Comparison of ENCODE assay signal across 8 mouse cellular contexts in the genomic region with DNA sequence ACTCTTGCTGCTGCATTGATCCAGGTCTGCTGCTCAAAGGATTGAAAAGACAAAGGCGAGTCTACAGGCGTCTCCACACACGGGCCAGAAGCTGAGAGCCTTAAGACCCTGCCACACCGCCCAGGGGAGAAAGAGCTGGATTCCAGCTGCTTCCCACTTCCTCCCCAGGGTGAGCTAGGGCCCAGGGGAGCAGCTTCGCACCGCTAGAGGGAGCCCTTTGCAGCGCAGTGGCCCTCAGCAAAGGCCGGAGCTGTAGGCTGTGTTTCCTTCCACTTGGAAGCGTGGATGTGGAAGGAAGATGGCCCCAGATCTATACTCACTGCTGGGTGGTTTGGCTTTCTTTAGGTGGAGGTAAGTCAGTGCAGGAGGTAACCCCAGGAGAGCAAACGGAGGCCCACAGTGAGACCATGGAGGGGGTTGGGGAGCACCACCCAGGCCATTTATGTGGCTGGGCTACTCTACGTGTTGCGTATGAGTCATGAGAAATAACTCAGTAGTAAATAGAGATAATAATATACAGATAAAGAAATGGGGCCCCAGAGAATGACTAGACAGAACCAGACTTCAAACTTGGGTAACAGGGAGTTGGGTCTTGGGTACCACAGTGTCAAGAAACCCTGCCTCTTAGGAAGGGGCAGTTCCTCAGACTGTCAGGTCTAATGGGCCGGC. TPM values are rescaled to one million over a fixed set of nuclear protein-coding genes. Genes with fewer than 3 reads are reported as not detected.
A peak's percentile ranks its signal among the peaks of the same experiment; 100 is the strongest.
DNase-seq lines count a peak whose midpoint lies in the region; ATAC-seq and TF ChIP-seq lines count a peak whose summit lies in the region.

No protein-coding gene starts in this region.

- intact Hi-C loops in heart, postnatal 25 days (cut with DNase I): loop anchor here (1.0 to 2.0 kb wide), 3 partner anchors 40 to 108 kb away; partner anchors contain the start of genes Socs3 and Tha1

- 0 out of 4 replicates have a peak, but pooled peaks of 1 of the 2 experiments have one; percentile 16 for TF ChIP-seq EP300 in MEL (IDR thresholded peaks at IDR 0.05; ENCODE audit: low read depth in 1 of 2, low read length in 2 of 2)

- H3K36me3 ChIP-seq in MEL (ENCODE audit: control insufficient read depth in 1 of 2, insufficient read depth in 2 of 2, low read length in 2 of 2): peaks cover 0 to 6% of the 10 kb centered on the region in 2 experiments; a peak in 2 of 4 replicates
- no peaks in the 10 kb centered on the region for H3K36me3 ChIP-seq in forebrain, embryonic 14.5 days (ENCODE audit: control insufficient read depth, insufficient read depth, low read length)

- H3K4me1 ChIP-seq in MEL (ENCODE audit: control insufficient read depth in 1 of 2, insufficient read depth in 2 of 2, low read length in 2 of 2): peaks cover 0 to 5% of the 10 kb centered on the region in 2 experiments; a peak in 1 of 4 replicates
- H3K4me1 ChIP-seq in forebrain, embryonic 14.5 days (ENCODE audit: control insufficient read depth, insufficient read depth, low read length): no peaks in the 10 kb centered on the region
- no peaks in the 10 kb centered on the region for H3K4me1 ChIP-seq in lung, adult 2 months (ENCODE audit: control insufficient read depth, insufficient read depth, low read length)

- peak overlapping the region; percentile 52 for H3K9ac ChIP-seq in MEL (ENCODE audit: control insufficient read depth, low read depth, low read length, poor library complexity, severe bottlenecking)
- no peak overlapping the region for H3K9ac ChIP-seq in forebrain, embryonic 14.5 days (ENCODE audit: low read length)

- peaks cover 0 to 2% of the 10 kb centered on the region in 2 experiments; a peak in 3 of 4 replicates for H3K27me3 ChIP-seq in MEL (ENCODE audit: control insufficient read depth in 1 of 2, insufficient read depth in 2 of 2, low read length in 2 of 2)
- no peaks in the 10 kb centered on the region for H3K27me3 ChIP-seq in forebrain, embryonic 14.5 days (replicated peaks; ENCODE audit: control insufficient read depth, insufficient read depth, low read length)

- H3K4me3 ChIP-seq in MEL (ENCODE audit: control insufficient read depth in 1 of 2, insufficient read depth in 1 of 2, low read depth in 2 of 2, low read length in 2 of 2): peak overlapping the region in 1 of 2 experiments; percentile 32; a peak in 2 of 4 replicates
- H3K4me3 ChIP-seq in forebrain, embryonic 14.5 days (ENCODE audit: low read depth, low read length): no peak overlapping the region
- no peak overlapping the region for H3K4me3 ChIP-seq in lung, adult 2 months (replicated peaks; ENCODE audit: extremely low read depth, low read depth, low read length)

- no peaks in the 10 kb centered on the region for H3K9me3 ChIP-seq in MEL (replicated peaks; ENCODE audit: insufficient read depth, low read length)
- no peaks in the 10 kb centered on the region for H3K9me3 ChIP-seq in forebrain, embryonic 14.5 days (replicated peaks; ENCODE audit: control insufficient read depth, low read length)

- no peak for TF ChIP-seq POLR2A in MEL (IDR thresholded peaks at IDR 0.05; ENCODE audit: control insufficient read depth in 1 of 2, insufficient read depth in 1 of 2, low read depth in 1 of 2, low read length in 2 of 2, poor library complexity in 1 of 2)
- TF ChIP-seq POLR2A in lung, adult 2 months (IDR thresholded peaks at IDR 0.05; ENCODE audit: borderline replicate concordance, extremely low read depth, low read depth, low read length): no peak

- H3K79me2 ChIP-seq in MEL (ENCODE audit: control insufficient read depth, insufficient read depth, low read length, poor library complexity): no peaks in the 10 kb centered on the region

- H3K27ac ChIP-seq in MEL (ENCODE audit: control insufficient read depth, low read depth, low read length): peak overlapping the region; percentile 32
- no peak overlapping the region for H3K27ac ChIP-seq in forebrain, embryonic 14.5 days (ENCODE audit: low read depth, low read length)

- ATAC-seq in forebrain, embryonic 14.5 days: peak; percentile 62

- WGBS in forebrain, embryonic 14.5 days: 28% methylated on average over 13 of the region's 13 CpGs
- 25% methylated on average over 13 of the region's 13 CpGs for WGBS in lung, adult 2 months

- peak; percentile 89 for DNase-seq in MEL (ENCODE audit: low read depth, low spot score)
- peak; percentile 52 for DNase-seq in c-Kit-positive CD71-positive TER-119-negative erythroid progenitor cells, embryonic 14.5 days (ENCODE audit: low read depth)
- DNase-seq in forebrain, embryonic 14.5 days (ENCODE audit: low spot score): peak; percentile 72
- peak; percentile 62 for DNase-seq in heart, postnatal 25 days (ENCODE audit: low spot score)
- DNase-seq in layer of hippocampus, adult 18-20 months (ENCODE audit: low spot score in 2 of 2): peak; percentile 58 to 82
- peak; percentile 88 for DNase-seq in lung, adult 2 months
- DNase-seq in retina, embryonic 14.5 days (ENCODE audit: low spot score): peak; percentile 88
- peak; percentile 84 for DNase-seq in thymus, postnatal 25 days

- no peak overlapping the region for H3K4me2 ChIP-seq in forebrain, embryonic 14.5 days (ENCODE audit: low read length)

- TF ChIP-seq RAD21 in MEL (IDR thresholded peaks at IDR 0.05; ENCODE audit: low read depth, low read length): peak; percentile 70

- peak; percentile 97 to 99 (median 98) for TF ChIP-seq CTCF in MEL (IDR thresholded peaks at IDR 0.05 in 2 of 3, conservative IDR thresholded peaks at IDR 0.05 in 1 of 3; ENCODE audit: control insufficient read depth in 1 of 3, insufficient read depth in 1 of 3, low read depth in 2 of 3, low read length in 3 of 3, poor library complexity in 1 of 3, severe bottlenecking in 1 of 3)
- TF ChIP-seq CTCF in lung, adult 2 months (IDR thresholded peaks at IDR 0.05; ENCODE audit: insufficient read depth, low read length): peak; percentile 93

TF ChIP-seq in MEL, 35 proteins besides CTCF, POLR2A, EP300 and RAD21:
- TF ChIP-seq CHD2 (IDR thresholded peaks at IDR 0.05; ENCODE audit: low read length) (no peak), ZC3H11A (IDR thresholded peaks at IDR 0.05; ENCODE audit: low read depth, low read length) (peak; percentile 70), NELFE (IDR thresholded peaks at IDR 0.05; ENCODE audit: low read depth, low read length) (no peak), RCOR1 (IDR thresholded peaks at IDR 0.05; ENCODE audit: low read depth, low read length) (0 out of 2 replicates have a peak, but pooled peaks have one; percentile 6), SIN3A (IDR thresholded peaks at IDR 0.05; ENCODE audit: low read length) (0 out of 2 replicates have a peak, but pooled peaks have one; percentile 9), ETS1 (IDR thresholded peaks at IDR 0.05; ENCODE audit: low read depth, low read length) (0 out of 2 replicates have a peak, but pooled peaks have one; percentile 9), MAZ (IDR thresholded peaks at IDR 0.05; ENCODE audit: low read depth, low read length) (peak; percentile 87), ELF1 (IDR thresholded peaks at IDR 0.05; ENCODE audit: low read depth, low read length) (peak; percentile 62), CHD1 (IDR thresholded peaks at IDR 0.05; ENCODE audit: low read depth, low read length) (no peak), TCF12 (IDR thresholded peaks at IDR 0.05; ENCODE audit: low read depth, low read length) (peak; percentile 12; the same call in 1 of the 2 replicates), MYB (IDR thresholded peaks at IDR 0.05; ENCODE audit: low read depth, low read length) (peak; percentile 17; the same call in 1 of the 2 replicates), TAL1 (IDR thresholded peaks at IDR 0.05; ENCODE audit: low read length) (no peak), SMC3 (IDR thresholded peaks at IDR 0.05; ENCODE audit: low read depth, low read length) (peak; percentile 84)

RNA-seq across cellular contexts. Expression of gene Tha1, which starts 39.5 kb away (rescaled TPM):
- 0.12 TPM in 1 of 2 replicates, not detected in the other for total RNA-seq in MEL (2012; rRNA removed)
- polyA plus RNA-seq in MEL (2012; ENCODE audit: insufficient read depth in 1 of 2, insufficient read length in 2 of 2, low read depth in 1 of 2, low replicate concordance in 2 of 2, missing spikeins in 1 of 2): not detected
- 3.3 and 3.4 TPM in 2 replicates for polyA plus RNA-seq in forebrain, embryonic 14.5 days (2014; fragmentation: Nextera tagmentation; extraction: Ambion mirVana)
- 1 to 10 TPM; 6.7 to 7.3 TPM for total RNA-seq in heart, postnatal 25 days (2021)
- total RNA-seq in layer of hippocampus, adult 18-20 months (2021): 1 to 10 TPM; 2.8 to 3.0 TPM
- 11.7 and 15.5 TPM in 2 replicates for polyA plus RNA-seq in lung, adult 2 months (2012; rRNA removed)

RNA-seq across cellular contexts. Expression of gene Tmem235, which starts 52.3 kb away (rescaled TPM):
- 0.04 TPM in 1 of 2 replicates, not detected in the other for total RNA-seq in MEL (2012; rRNA removed)
- under 1 TPM in 1 of 2 experiments, not detected in 1; 0.04 TPM for polyA plus RNA-seq in MEL (2012; ENCODE audit: insufficient read depth in 1 of 2, insufficient read length in 2 of 2, low read depth in 1 of 2, low replicate concordance in 2 of 2, missing spikeins in 1 of 2)
- polyA plus RNA-seq in forebrain, embryonic 14.5 days (2014; fragmentation: Nextera tagmentation; extraction: Ambion mirVana): not detected in 2 replicates
- not detected for total RNA-seq in heart, postnatal 25 days (2021)
- total RNA-seq in layer of hippocampus, adult 18-20 months (2021): not detected
- not detected in 2 replicates for polyA plus RNA-seq in lung, adult 2 months (2012; rRNA removed)

RNA-seq across cellular contexts. Expression of gene Socs3, which starts 57.0 kb away (rescaled TPM):
- 0.95 and 0.96 TPM in 2 replicates for total RNA-seq in MEL (2012; rRNA removed)
- polyA plus RNA-seq in MEL (2012; ENCODE audit: insufficient read depth in 1 of 2, insufficient read length in 2 of 2, low read depth in 1 of 2, low replicate concordance in 2 of 2, missing spikeins in 1 of 2): 1 to 10 TPM in 1 of 2 experiments, not detected in 1; 1.9 TPM
- polyA plus RNA-seq in forebrain, embryonic 14.5 days (2014; fragmentation: Nextera tagmentation; extraction: Ambion mirVana): 8.1 and 8.7 TPM in 2 replicates
- 1 to 10 TPM; 5.2 to 6.3 TPM for total RNA-seq in heart, postnatal 25 days (2021)
- 1 to 10 TPM; 1.0 to 1.3 TPM for total RNA-seq in layer of hippocampus, adult 18-20 months (2021)
- polyA plus RNA-seq in lung, adult 2 months (2012; rRNA removed): 32.1 and 40.6 TPM in 2 replicates
